Mouse (Mus musculus): ENCODE measurements around the gene Olfr263. TPM values are rescaled to one million over a fixed set of nuclear protein-coding genes. Genes with fewer than 3 reads are reported as not detected.
A peak's percentile ranks its signal among the peaks of the same experiment; 100 is the strongest.

Gene Olfr263
- total RNA-seq, 2 experiments from 2014 or later: not detected

DNA sequence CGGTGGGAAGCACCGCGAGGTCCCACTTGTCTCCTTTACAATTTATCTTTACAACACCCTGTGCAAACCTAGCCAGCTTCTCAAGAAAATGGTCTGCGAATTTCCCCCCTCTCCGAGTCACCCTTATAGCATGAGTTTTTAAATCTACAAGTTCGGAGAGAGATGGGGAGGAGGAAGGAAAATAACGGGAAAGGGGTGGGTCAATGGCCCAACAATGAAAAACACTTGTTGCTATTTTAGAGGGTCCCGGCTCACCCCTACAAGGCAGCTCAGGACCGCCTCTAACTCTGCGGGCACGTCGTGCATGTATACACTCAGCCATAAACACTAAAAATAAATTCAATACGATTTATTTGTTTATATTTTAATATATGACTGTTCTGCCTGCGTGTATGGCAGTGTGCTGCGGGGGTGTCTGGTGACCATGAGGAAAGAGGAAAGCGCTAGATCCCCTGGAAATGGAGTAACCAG lies 30.6 kb downstream of the Olfr263 start:
- intact Hi-C loops (cut with DNase I): loop anchor here (1.0 to 2.0 kb wide), 2 partner anchors 40 to 115 kb away; no protein-coding TSS in a partner anchor
- H3K27ac ChIP-seq: no peak overlapping the region
- no peak for TF ChIP-seq CTCF (IDR thresholded peaks at IDR 0.05)
- peak overlapping the region; percentile 80 for H3K4me3 ChIP-seq
- no peak for DNase-seq (ENCODE audit: extremely low spot score in 1 of 2, low spot score in 2 of 2)

DNA sequence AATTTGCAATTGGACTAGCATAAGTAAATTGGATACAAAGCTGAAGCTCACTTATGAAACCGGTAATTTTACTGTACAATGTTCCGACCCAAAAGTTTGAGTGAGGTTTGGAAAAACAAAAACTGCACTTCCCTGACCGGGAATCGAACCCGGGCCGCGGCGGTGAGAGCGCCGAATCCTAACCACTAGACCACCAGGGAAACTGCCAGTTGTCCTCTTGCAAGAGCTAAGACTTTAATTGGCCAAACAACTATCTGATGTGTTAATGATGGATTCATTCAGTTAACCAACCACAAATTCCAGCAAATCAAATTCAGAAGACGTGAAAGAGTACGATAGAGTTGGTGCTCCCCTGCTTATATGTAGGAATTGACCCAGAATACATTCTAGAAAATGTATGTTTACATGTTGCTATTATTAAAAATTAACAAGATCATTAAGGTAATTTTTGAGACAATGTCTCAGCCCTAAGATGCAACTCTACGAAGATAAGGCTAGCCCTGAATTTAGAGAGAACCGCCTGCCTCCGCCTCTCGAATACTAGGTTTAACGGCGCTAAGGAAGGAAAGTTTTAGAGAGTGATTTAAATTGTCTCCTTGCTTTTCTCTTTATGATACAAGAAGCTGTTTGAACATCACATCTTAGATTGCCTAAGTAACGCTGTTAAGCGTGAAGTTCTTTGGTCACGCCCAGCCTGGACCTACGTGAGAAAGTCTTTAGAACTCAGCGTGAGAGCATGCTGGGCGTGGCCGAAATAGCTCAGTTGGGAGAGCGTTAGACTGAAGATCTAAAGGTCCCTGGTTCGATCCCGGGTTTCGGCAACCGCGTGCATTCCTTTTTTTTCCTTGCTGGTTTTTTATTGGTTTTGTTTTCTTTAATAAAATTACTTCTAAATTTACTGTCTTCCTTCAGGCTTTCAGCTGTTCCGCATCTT lies 31.5 kb downstream of the Olfr263 start:
- H3K27ac ChIP-seq: no peak overlapping the region
- TF ChIP-seq CTCF (IDR thresholded peaks at IDR 0.05): no peak
- DNase-seq (ENCODE audit: extremely low spot score in 1 of 2, low spot score in 2 of 2): peak; percentile 90 to 97
- intact Hi-C loops (cut with DNase I): loop anchor here (1.0 to 2.0 kb wide), 2 partner anchors 39 to 114 kb away; no protein-coding TSS in a partner anchor
- peak overlapping the region; percentile 80 for H3K4me3 ChIP-seq

DNA sequence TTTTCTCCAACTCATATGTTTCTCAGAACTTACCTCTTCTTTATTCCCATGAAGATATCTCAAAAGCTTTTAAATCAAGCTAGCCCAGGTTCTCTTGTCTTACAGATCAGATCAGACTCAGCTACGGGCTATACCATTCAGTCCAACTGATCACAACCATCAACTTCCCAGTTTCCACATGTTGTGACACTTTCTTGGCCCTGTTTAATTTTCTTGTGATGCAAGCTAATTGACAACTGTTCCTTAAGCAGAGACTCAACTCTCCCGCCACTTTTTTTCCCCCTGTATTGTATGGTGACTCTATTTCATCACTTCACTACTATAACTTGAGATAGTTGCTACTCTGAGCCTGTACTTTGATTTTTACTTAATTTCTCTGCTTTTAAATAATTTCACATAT lies 32.2 kb downstream of the Olfr263 start:
- DNase-seq (ENCODE audit: extremely low spot score in 1 of 2, low spot score in 2 of 2): no peak
- Histone ChIP-seq H3K4me3 (peak overlapping the region; percentile 80), H3K27ac (no peak overlapping the region)
- no peak for TF ChIP-seq CTCF (IDR thresholded peaks at IDR 0.05)
- intact Hi-C loops (cut with DNase I): loop anchor here (2.0 kb wide), 1 partner anchor 113 kb away; no protein-coding TSS in a partner anchor

DNA sequence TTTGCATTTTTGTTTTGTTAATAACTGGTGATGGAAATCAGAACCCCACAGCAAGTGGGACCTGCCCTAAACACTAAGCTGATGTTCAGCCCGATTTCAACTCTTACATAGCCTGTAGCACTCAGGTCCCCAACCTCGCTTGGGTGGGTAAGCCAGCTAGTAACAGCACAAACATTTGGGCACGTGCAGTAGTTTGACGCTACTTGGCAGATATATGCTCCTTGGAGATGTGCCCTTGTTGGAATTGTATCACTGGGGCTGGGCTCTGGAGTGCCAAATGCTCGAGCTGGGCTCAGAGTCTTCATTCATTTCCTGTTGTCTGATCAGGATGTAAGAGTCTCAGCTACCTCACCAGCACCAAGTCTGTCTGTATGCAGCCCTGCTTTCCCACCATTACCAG lies 33.2 kb downstream of the Olfr263 start:
- no peak for TF ChIP-seq CTCF (IDR thresholded peaks at IDR 0.05)
- Histone ChIP-seq H3K4me3 (no peak overlapping the region), H3K27ac (no peak overlapping the region)
- no peak for DNase-seq (ENCODE audit: extremely low spot score in 1 of 2, low spot score in 2 of 2)
- intact Hi-C loops (cut with DNase I): no loop called here

DNA sequence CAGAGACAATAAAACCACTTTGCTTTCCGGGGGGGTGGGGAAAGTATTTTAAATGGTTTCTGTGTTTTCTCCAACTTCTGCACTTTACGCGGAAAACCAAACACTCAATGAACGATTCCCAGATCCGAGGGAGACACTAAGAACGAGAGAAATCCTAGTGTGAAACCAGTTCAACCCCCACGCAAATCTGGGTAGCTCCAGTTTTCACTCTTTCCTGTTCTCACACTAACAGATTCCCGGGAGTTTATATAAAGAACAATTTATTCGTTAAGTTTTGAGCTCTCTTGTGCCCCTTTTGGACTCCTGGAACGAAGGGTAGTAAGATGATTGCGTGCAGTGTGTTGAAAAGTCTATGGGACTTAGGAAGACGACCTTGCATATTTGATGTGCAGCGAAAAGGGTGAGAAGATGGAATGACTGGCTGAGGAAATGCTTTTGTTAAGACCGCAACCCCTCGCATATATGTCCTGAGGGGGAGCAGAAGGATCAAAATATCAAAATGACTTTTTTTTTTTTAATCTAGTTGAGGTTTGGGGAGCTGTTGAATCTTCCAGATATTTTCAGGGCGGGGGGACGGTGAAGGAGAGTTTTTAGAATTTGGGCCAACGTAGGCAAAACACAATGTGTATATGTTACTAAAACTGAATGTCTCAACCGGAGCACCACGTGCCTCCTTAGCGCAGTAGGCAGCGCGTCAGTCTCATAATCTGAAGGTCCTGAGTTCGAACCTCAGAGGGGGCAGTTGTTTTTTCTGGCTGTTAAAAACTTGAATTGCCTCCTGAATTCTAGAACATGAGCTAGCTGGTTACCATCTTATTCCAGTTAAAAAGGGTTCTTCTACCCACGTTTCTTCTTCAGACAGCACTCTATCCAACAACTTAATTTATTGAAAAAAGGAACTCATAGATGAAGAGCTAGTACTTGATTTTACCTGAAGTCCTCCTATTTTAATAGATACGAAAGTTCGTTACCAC lies 37.8 kb downstream of the Olfr263 start:
- Histone ChIP-seq H3K4me3 (peak overlapping the region; percentile 70), H3K27ac (peak overlapping the region; percentile 34; the same call in 1 of the 2 replicates)
- intact Hi-C loops (cut with DNase I): loop anchor here (5.0 kb wide), 2 partner anchors 545 to 775 kb away; no protein-coding TSS in a partner anchor
- DNase-seq (ENCODE audit: extremely low spot score in 1 of 2, low spot score in 2 of 2): peak; percentile 83 to 85
- no peak for TF ChIP-seq CTCF (IDR thresholded peaks at IDR 0.05)

- Histone ChIP-seq H3K4me3 (peak overlapping the region; percentile 70), H3K27ac (no peak overlapping the region; the same call in 1 of the 2 replicates)
- TF ChIP-seq CTCF (IDR thresholded peaks at IDR 0.05): no peak
- DNase-seq (ENCODE audit: extremely low spot score in 1 of 2, low spot score in 2 of 2): no peak
- intact Hi-C loops (cut with DNase I): loop anchor here (2.0 to 5.0 kb wide), 3 partner anchors 109 to 774 kb away; no protein-coding TSS in a partner anchor
Measured at GRCm38 (mm10) chr13:21167910-21168300, 38.5 kb downstream of the Olfr263 start.

DNA sequence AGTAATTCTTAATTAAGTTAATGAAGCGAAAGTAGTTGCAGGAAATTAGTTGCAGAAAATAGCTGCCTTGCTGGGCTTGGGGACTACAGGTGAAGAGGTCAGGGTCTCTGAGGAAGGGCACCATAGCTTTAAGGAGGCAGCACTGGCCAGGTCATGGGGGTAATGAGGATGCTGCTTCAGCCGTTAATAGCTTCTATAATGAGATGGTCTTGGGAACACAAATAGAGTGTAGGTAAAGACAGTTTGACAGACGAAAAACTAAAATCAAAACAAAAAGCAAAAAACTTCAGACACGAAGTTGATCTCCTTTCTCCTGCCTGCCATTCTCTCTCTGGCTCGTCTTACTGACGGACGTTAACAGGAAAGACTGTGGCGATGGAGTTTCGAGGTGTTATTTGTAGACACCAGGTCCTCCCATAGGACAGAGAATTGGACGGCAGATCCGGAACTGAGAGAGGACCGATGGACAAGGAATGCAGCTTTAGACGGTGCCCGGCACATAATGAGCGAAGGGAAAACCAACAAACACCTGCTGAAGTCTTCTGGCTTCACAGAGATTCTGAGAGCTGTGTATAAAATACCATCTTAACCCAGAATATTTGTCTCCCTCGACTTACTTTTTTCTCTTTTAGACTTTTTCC lies 39.1 kb downstream of the Olfr263 start:
- intact Hi-C loops (cut with DNase I): loop anchor here (2.0 to 5.0 kb wide), 3 partner anchors 108 to 774 kb away; no protein-coding TSS in a partner anchor
- DNase-seq (ENCODE audit: extremely low spot score in 1 of 2, low spot score in 2 of 2): peak in 1 of 2 experiments; percentile 31
- H3K4me3 ChIP-seq: peak overlapping the region; percentile 70
- TF ChIP-seq CTCF (IDR thresholded peaks at IDR 0.05): no peak
- no peak overlapping the region; the same call in 1 of the 2 replicates for H3K27ac ChIP-seq

- intact Hi-C loops (cut with DNase I): loop anchor here (2.0 to 5.0 kb wide), 3 partner anchors 108 to 773 kb away; no protein-coding TSS in a partner anchor
- no peak overlapping the region; the same call in 1 of the 2 replicates for H3K27ac ChIP-seq
Measured at GRCm38 (mm10) chr13:21169121-21169656, 39.8 kb downstream of the Olfr263 start.

DNA sequence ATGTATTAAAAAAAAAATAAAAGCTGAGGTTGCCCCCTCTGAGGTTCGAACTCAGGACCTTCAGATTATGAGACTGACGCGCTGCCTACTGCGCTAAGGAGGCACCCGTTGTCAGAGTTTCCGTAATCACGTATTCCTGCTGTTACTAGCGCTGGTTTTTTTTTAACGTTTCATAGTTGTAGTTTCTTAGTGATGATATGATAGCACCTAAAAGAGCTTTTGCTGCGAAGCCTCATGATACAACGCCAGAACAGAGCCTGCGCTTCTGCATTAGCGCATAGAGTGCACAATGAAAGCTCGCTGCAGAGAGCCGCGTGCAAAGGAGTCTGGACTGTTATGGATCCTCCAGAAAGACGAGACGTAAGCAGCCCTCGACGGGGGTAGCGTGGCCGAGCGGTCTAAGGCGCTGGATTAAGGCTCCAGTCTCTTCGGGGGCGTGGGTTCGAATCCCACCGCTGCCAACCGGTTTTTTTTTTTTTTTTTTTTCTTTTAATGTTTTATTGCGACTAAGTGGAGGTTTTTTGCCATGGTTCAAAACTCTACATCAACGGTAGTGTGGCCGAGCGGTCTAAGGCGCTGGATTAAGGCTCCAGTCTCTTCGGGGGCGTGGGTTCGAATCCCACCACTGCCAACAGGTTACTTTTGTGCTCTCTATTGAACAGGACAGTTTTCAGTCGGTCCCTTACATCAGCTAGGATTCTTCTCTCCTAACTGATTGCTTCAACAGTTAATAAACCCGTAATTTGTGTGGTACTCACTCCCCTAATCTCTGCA lies 40.4 kb downstream of the Olfr263 start:
- Histone ChIP-seq H3K4me3 (peak overlapping the region; percentile 70), H3K27ac (no peak overlapping the region)
- DNase-seq (ENCODE audit: extremely low spot score in 1 of 2, low spot score in 2 of 2): peak; percentile 82 to 84
- no peak for TF ChIP-seq CTCF (IDR thresholded peaks at IDR 0.05)
- intact Hi-C loops (cut with DNase I): loop anchor here (2.0 to 5.0 kb wide), 5 partner anchors 53 to 857 kb away; no protein-coding TSS in a partner anchor

More at GRCm38 (mm10) chr13:21169121-21169656, 39.8 kb downstream of the Olfr263 start:
- H3K4me3 ChIP-seq: peak overlapping the region; percentile 70
- DNase-seq (ENCODE audit: extremely low spot score in 1 of 2, low spot score in 2 of 2): no peak
- no peak for TF ChIP-seq CTCF (IDR thresholded peaks at IDR 0.05)

Measured in left cerebral cortex, adult 2 months (tissue).